In genomic region chr4:155904318-155905102, GRCm38 (mm10) we compare ENCODE assay signal across 9 mouse cellular contexts. TPM values are rescaled to one million over a fixed set of nuclear protein-coding genes. Genes with fewer than 3 reads are reported as not detected.
DNase-seq lines count a peak whose midpoint lies in the region; ATAC-seq and TF ChIP-seq lines count a peak whose summit lies in the region.
"Had no signal": no experiment of that assay in that cellular context is flagged by ENCODE, and none has a peak within 500 bp of the region (broad histone marks: within the 10 kb centered on the region; RNA-seq: fewer than 3 reads in every experiment).

No protein-coding gene starts in this region.

- H3K4me2 ChIP-seq in hindbrain, embryonic 14.5 days (replicated peaks) = no peak overlapping the region
- H3K4me2 ChIP-seq: hindbrain, embryonic 15.5 days had no signal

- peak; percentile 4 to 19 for DNase-seq in heart, adult 2 months
- no peak for DNase-seq in heart, postnatal 25 days (ENCODE audit: low spot score)
- DNase-seq in testis, postnatal 14 days (ENCODE audit: low spot score) = no peak
- peak; percentile 23 for DNase-seq in cerebellum, adult 9-10 months
- DNase-seq in layer of hippocampus, adult 2 months (ENCODE audit: low spot score in 2 of 2) = peak in 1 of 2 experiments; percentile 18
- DNase-seq in right cerebral cortex, postnatal 14 days = peak; percentile 66
- no peak for DNase-seq in hindbrain, embryonic 14.5 days (ENCODE audit: low spot score)

- peaks cover 5% of the 10 kb centered on the region; the same call in 1 of the 2 replicates for H3K4me1 ChIP-seq in heart, adult 2 months (ENCODE audit: control insufficient read depth, insufficient read depth, low read length)
- no peaks in the 10 kb centered on the region for H3K4me1 ChIP-seq in testis, adult 2 months (ENCODE audit: control insufficient read depth, insufficient read depth, low read length)
- H3K4me1 ChIP-seq in hindbrain, embryonic 14.5 days (replicated peaks; ENCODE audit: control insufficient read depth, insufficient read depth, low read length) = no peaks in the 10 kb centered on the region
- H3K4me1 ChIP-seq: hindbrain, embryonic 15.5 days had no signal

- H3K9ac ChIP-seq in heart, adult 2 months (ENCODE audit: low read depth, low read length) = no peak overlapping the region
- no peak overlapping the region for H3K9ac ChIP-seq in hindbrain, embryonic 14.5 days
- H3K9ac ChIP-seq: hindbrain, embryonic 15.5 days had no signal

- TF ChIP-seq EP300 in heart, adult 2 months (IDR thresholded peaks at IDR 0.05; ENCODE audit: insufficient read depth, low read depth, low read length) = no peak

- no peak for ATAC-seq in hindbrain, embryonic 14.5 days (ENCODE audit: low FRiP score)

- intact Hi-C loops in heart, adult 2 months (cut with DNase I) = no loop called here
- intact Hi-C loops in heart, postnatal 25 days (cut with DNase I) = no loop called here

- no peaks in the 10 kb centered on the region for H3K9me3 ChIP-seq in hindbrain, embryonic 14.5 days (ENCODE audit: control insufficient read depth, low read length)
- H3K9me3 ChIP-seq: hindbrain, embryonic 15.5 days had no signal

- no peak overlapping the region for H3K27ac ChIP-seq in heart, adult 2 months
- no peak overlapping the region for H3K27ac ChIP-seq in testis, adult 2 months (ENCODE audit: control insufficient read depth, insufficient read depth, low read depth, low read length)
- H3K27ac ChIP-seq in layer of hippocampus, adult 2 months = no peak overlapping the region
- no peak overlapping the region for H3K27ac ChIP-seq in hindbrain, embryonic 14.5 days
- H3K27ac ChIP-seq: hindbrain, embryonic 15.5 days had no signal

- H3K4me3 ChIP-seq in heart, adult 2 months = no peak overlapping the region
- H3K4me3 ChIP-seq in testis, adult 2 months (ENCODE audit: control insufficient read depth, low read depth, low read length) = no peak overlapping the region
- no peak overlapping the region for H3K4me3 ChIP-seq in layer of hippocampus, adult 2 months
- H3K4me3 ChIP-seq in hindbrain, embryonic 14.5 days (replicated peaks; ENCODE audit: low read length) = no peak overlapping the region
- H3K4me3 ChIP-seq: hindbrain, embryonic 15.5 days had no signal

- WGBS in heart, adult 2 months = 92% methylated on average over 13 of the region's 13 CpGs
- WGBS in hindbrain, embryonic 14.5 days = 91% methylated on average over 13 of the region's 13 CpGs

- peaks cover 2% of the 10 kb centered on the region; the same call in 1 of the 2 replicates for H3K36me3 ChIP-seq in heart, adult 2 months (ENCODE audit: control insufficient read depth, insufficient read depth, low read length)
- no peaks in the 10 kb centered on the region for H3K36me3 ChIP-seq in testis, adult 2 months (ENCODE audit: control insufficient read depth, insufficient read depth, low read length)
- peaks cover 83% of the 10 kb centered on the region for H3K36me3 ChIP-seq in hindbrain, embryonic 14.5 days (replicated peaks; ENCODE audit: control insufficient read depth, insufficient read depth)

- TF ChIP-seq POLR2A in heart, adult 2 months (IDR thresholded peaks at IDR 0.05; ENCODE audit: insufficient read depth, low read depth, low read length) = no peak
- TF ChIP-seq POLR2A in testis, adult 2 months (IDR thresholded peaks at IDR 0.05; ENCODE audit: control insufficient read depth, low read depth, low read length) = no peak

- peak; percentile 34 for TF ChIP-seq CTCF in heart, adult 2 months (IDR thresholded peaks at IDR 0.05)
- peak; percentile 29; the same call in 1 of the 2 replicates for TF ChIP-seq CTCF in testis, adult 2 months (IDR thresholded peaks at IDR 0.05; ENCODE audit: control insufficient read depth, insufficient read depth, insufficient replicate concordance, low read depth, low read length)
- peak; percentile 53 for TF ChIP-seq CTCF in layer of hippocampus, adult 2 months (conservative IDR thresholded peaks at IDR 0.05)

- H3K27me3 ChIP-seq in heart, adult 2 months (ENCODE audit: control insufficient read depth, insufficient read depth, low read length) = no peaks in the 10 kb centered on the region
- no peaks in the 10 kb centered on the region for H3K27me3 ChIP-seq in testis, adult 2 months (ENCODE audit: control insufficient read depth, insufficient read depth, low read length)
- H3K27me3 ChIP-seq in hindbrain, embryonic 14.5 days (ENCODE audit: control insufficient read depth, insufficient read depth, low read length) = no peaks in the 10 kb centered on the region
- H3K27me3 ChIP-seq: hindbrain, embryonic 15.5 days had no signal

- no peaks in the 10 kb centered on the region for H3K79me2 ChIP-seq in heart, adult 2 months (replicated peaks; ENCODE audit: control insufficient read depth, insufficient read depth, low read length)

RNA-seq across cellular contexts. Expression of gene Acap3, which starts 12.9 kb away (rescaled TPM):
- total RNA-seq in heart, adult 2 months (2021) = 10 to 100 TPM in 1 of 2 experiments, 1 to 10 TPM in 1; 9.7 to 11.3 TPM
- 19.2 and 20.0 TPM in 2 replicates for polyA plus RNA-seq in heart, adult 2 months (2012; rRNA removed)
- total RNA-seq in heart, postnatal 25 days (2021) = 10 to 100 TPM; 11.7 to 18.0 TPM
- 9.0 and 11.3 TPM in 2 replicates for polyA plus RNA-seq in testis, adult 2 months (2012; rRNA removed)
- total RNA-seq in layer of hippocampus, adult 2 months (2021) = 100 to 1,000 TPM; 121 to 129 TPM
- 71.8 and 73.5 TPM in 2 replicates for polyA plus RNA-seq in hindbrain, embryonic 14.5 days (2014; fragmentation: Nextera tagmentation; extraction: Ambion mirVana)

RNA-seq across cellular contexts. Expression of gene Pusl1, which starts 12.9 kb away (rescaled TPM):
- total RNA-seq in heart, adult 2 months (2021) = 10 to 100 TPM in 1 of 2 experiments, 1 to 10 TPM in 1; 9.4 to 10.1 TPM
- polyA plus RNA-seq in heart, adult 2 months (2012; rRNA removed) = 19.9 and 31.3 TPM in 2 replicates
- 10 to 100 TPM; 12.8 to 13.8 TPM for total RNA-seq in heart, postnatal 25 days (2021)
- 20.3 and 23.5 TPM in 2 replicates for polyA plus RNA-seq in testis, adult 2 months (2012; rRNA removed)
- total RNA-seq in layer of hippocampus, adult 2 months (2021) = 10 to 100 TPM; 62.3 to 68.1 TPM
- 51.8 and 53.8 TPM in 2 replicates for polyA plus RNA-seq in hindbrain, embryonic 14.5 days (2014; fragmentation: Nextera tagmentation; extraction: Ambion mirVana)

RNA-seq across cellular contexts. Expression of gene Ints11, which starts 35.2 kb away (rescaled TPM):
- total RNA-seq in heart, adult 2 months (2021) = 10 to 100 TPM; 15.3 to 17.4 TPM
- polyA plus RNA-seq in heart, adult 2 months (2012; rRNA removed) = 15.8 and 23.2 TPM in 2 replicates
- 10 to 100 TPM; 15.9 to 17.5 TPM for total RNA-seq in heart, postnatal 25 days (2021)
- polyA plus RNA-seq in testis, adult 2 months (2012; rRNA removed) = 19.9 and 21.7 TPM in 2 replicates
- 10 to 100 TPM; 33.7 to 35.8 TPM for total RNA-seq in layer of hippocampus, adult 2 months (2021)
- 69.6 and 71.4 TPM in 2 replicates for polyA plus RNA-seq in hindbrain, embryonic 14.5 days (2014; fragmentation: Nextera tagmentation; extraction: Ambion mirVana)

RNA-seq across cellular contexts. Expression of gene Cptp, which starts 35.3 kb away (rescaled TPM):
- 1 to 10 TPM; 5.1 to 6.9 TPM for total RNA-seq in heart, adult 2 months (2021)
- 8.9 and 12.4 TPM in 2 replicates for polyA plus RNA-seq in heart, adult 2 months (2012; rRNA removed)
- total RNA-seq in heart, postnatal 25 days (2021) = 10 to 100 TPM in 1 of 2 experiments, 1 to 10 TPM in 1; 8.1 to 10.5 TPM
- polyA plus RNA-seq in testis, adult 2 months (2012; rRNA removed) = 223 and 230 TPM in 2 replicates
- total RNA-seq in layer of hippocampus, adult 2 months (2021) = 10 to 100 TPM; 29.2 to 31.7 TPM
- polyA plus RNA-seq in hindbrain, embryonic 14.5 days (2014; fragmentation: Nextera tagmentation; extraction: Ambion mirVana) = 33.5 TPM in 2 replicates

RNA-seq across cellular contexts. Expression of gene Ube2j2, which starts 39.1 kb away (rescaled TPM):
- 10 to 100 TPM; 55.8 to 56.7 TPM for total RNA-seq in heart, adult 2 months (2021)
- polyA plus RNA-seq in heart, adult 2 months (2012; rRNA removed) = 29.7 and 35.3 TPM in 2 replicates
- 10 to 100 TPM; 50.7 to 60.2 TPM for total RNA-seq in heart, postnatal 25 days (2021)
- 80.7 and 95.4 TPM in 2 replicates for polyA plus RNA-seq in testis, adult 2 months (2012; rRNA removed)
- total RNA-seq in layer of hippocampus, adult 2 months (2021) = 10 to 100 TPM; 69.8 to 71.2 TPM
- polyA plus RNA-seq in hindbrain, embryonic 14.5 days (2014; fragmentation: Nextera tagmentation; extraction: Ambion mirVana) = 120 and 125 TPM in 2 replicates

Comparison
In these comparisons a context has a peak if more than half of its experiments do, and no peak if none do; other contexts are left out.
1. DNase-seq: peak in heart, adult 2 months (2 of 2), cerebellum, adult 9-10 months (single experiment) and right cerebral cortex, postnatal 14 days (single experiment); none in heart, postnatal 25 days (single experiment), testis, postnatal 14 days (single experiment) and hindbrain, embryonic 14.5 days (single experiment).
2. RNA of gene Acap3, which starts 12.9 kb away (total RNA-seq): 121 to 129 TPM in layer of hippocampus, adult 2 months; 11.7 to 18.0 TPM in heart, postnatal 25 days and 9.7 to 11.3 TPM in heart, adult 2 months; every median in the first group is over 4 times any median in the second.
3. RNA of gene Pusl1, which starts 12.9 kb away (total RNA-seq): 62.3 to 68.1 TPM in layer of hippocampus, adult 2 months; 12.8 to 13.8 TPM in heart, postnatal 25 days and 9.4 to 10.1 TPM in heart, adult 2 months; every median in the first group is over 4 times any median in the second.
4. Peak in every context shown above with its lines, with median percentiles within 50 percentile points of each other: CTCF ChIP-seq.